Mouse (Mus musculus): ENCODE measurements around the gene Pdss2. TPM values are rescaled to one million over a fixed set of nuclear protein-coding genes. Genes with fewer than 3 reads are reported as not detected.

Pdss2 gene
- 13.8 TPM for polyA plus RNA-seq (2017; shearing (Covaris generic))

GRCm38 (mm10) chr10:43220910-43221625, at the start of gene Pdss2:
TSS of gene Pdss2 (plus strand) at chr10:43221486.

GRCm38 (mm10) chr10:43174326-43175155, 46.7 kb upstream of the Pdss2 start, which contains the start of the genes Sobp and 9030612E09Rik:
TSS of gene Sobp (minus strand) at chr10:43174530.
TSS of gene 9030612E09Rik (plus strand) at chr10:43174704.

GRCm38 (mm10) chr10:43478751-43479435, 257.6 kb downstream of the Pdss2 start, which contains the start of gene Bend3:
TSS of gene Bend3 (plus strand) at chr10:43478831.

Other genes with a start within 250 kb of the Pdss2 start
- not detected for gene Sobp, start 47.0 kb upstream of the Pdss2 start, polyA plus RNA-seq (2017; shearing (Covaris generic))
- not detected for gene 9030612E09Rik, start 46.8 kb upstream of the Pdss2 start, polyA plus RNA-seq (2017; shearing (Covaris generic))

Data from CD4-positive, CD25-positive, alpha-beta regulatory T cell, adult 9 weeks (primary cell).